Mouse (Mus musculus): Measurements from ENCODE around the gene Olfr97. TPM values are rescaled to one million over a fixed set of nuclear protein-coding genes. Genes with fewer than 3 reads are reported as not detected.
"Not testable (repeated sequence)": the region's sequence is repeated elsewhere in the genome, so short reads cannot be mapped to it uniquely, and the experiment has no call there.

The Olfr97 gene
- total RNA-seq (2014; rRNA removed) (not detected in 2 replicates), polyA plus RNA-seq (2015; fragmentation: Nextera tagmentation; extraction: Ambion mirVana) (not detected in 2 replicates)

DNA sequence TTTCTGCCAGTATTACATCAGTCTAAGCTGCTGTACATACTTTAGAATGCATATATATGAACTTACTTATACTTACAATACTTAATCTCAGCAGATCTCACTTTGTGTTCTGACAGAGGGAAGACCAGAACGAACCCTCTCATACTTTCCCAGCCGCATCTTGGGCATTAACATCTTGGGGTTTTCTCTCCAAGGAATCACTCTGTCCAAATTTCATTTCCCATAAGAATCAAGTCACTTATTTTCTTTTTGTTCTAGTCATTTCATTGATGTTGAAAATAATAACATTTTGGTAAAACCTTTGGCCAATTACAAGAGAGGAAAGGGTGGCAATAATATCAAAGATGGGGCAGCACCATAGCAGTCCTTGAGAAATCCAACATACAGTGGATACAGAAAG is at the start of gene Olfr97:
Gene Olfr97, minus strand, starts transcription at position 101 of the 400 bp plus-strand sequence.
- not testable (repeated sequence) for H3K4me1 ChIP-seq (ENCODE audit: insufficient read depth, low read length); H3K9ac ChIP-seq (replicated peaks; ENCODE audit: low read length, poor library complexity, severe bottlenecking); H3K9me3 ChIP-seq (ENCODE audit: low read length); H3K27me3 ChIP-seq (ENCODE audit: insufficient read depth, low read length); ATAC-seq (ENCODE audit: low FRiP score); H3K4me3 ChIP-seq (ENCODE audit: low read depth, low read length); H3K27ac ChIP-seq (ENCODE audit: low read depth, low read length); H3K36me3 ChIP-seq (ENCODE audit: insufficient read depth, low read length); H3K4me2 ChIP-seq (ENCODE audit: low read depth, low read length, poor library complexity, severe bottlenecking); DNase-seq (ENCODE audit: low spot score)
- WGBS = 86% methylated on average over 2 of the region's 2 CpGs

DNA sequence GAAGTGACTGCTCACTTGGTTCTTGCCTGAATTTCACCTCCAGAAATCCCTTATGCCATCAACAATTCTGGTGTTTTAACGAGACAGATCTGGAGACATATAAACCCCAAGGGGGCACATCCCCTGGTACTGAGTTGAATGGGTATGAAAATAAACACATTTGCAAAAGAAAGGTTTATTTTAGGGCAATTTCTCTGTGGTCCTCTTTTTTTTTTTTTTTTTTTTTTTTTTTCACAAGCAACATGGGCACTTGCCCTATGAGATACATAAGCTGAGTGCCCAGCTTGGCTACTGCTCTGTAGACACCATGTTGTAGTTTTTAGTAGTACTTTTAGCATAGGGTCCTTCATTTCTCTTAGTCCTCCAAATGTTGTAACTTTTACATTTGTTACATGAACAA is 46.2 kb upstream of the Olfr97 start, which contains the start of gene Olfr99:
Gene Olfr99, minus strand, starts transcription at position 101 of the 400 bp plus-strand sequence.
- Histone ChIP-seq H3K27me3 (ENCODE audit: insufficient read depth, low read length) (no peaks in the 10 kb centered on the region), H3K4me3 (ENCODE audit: low read depth, low read length) (no peak within 1 kb of the TSS), H3K4me2 (ENCODE audit: low read depth, low read length, poor library complexity, severe bottlenecking) (no peak within 1 kb of the TSS), H3K9me3 (ENCODE audit: low read length) (no peaks in the 10 kb centered on the region), H3K27ac (ENCODE audit: low read depth, low read length) (no peak within 1 kb of the TSS), H3K9ac (replicated peaks; ENCODE audit: low read length, poor library complexity, severe bottlenecking) (no peak within 1 kb of the TSS), H3K4me1 (ENCODE audit: insufficient read depth, low read length) (no peaks in the 10 kb centered on the region), H3K36me3 (ENCODE audit: insufficient read depth, low read length) (no peaks in the 10 kb centered on the region)
- TF ChIP-seq CTCF (IDR thresholded peaks at IDR 0.05) = no peak
- no peak for DNase-seq (ENCODE audit: low spot score)
- no peak for ATAC-seq (ENCODE audit: low FRiP score)
- 68% methylated on average over 1 of the region's 1 CpGs for WGBS

DNA sequence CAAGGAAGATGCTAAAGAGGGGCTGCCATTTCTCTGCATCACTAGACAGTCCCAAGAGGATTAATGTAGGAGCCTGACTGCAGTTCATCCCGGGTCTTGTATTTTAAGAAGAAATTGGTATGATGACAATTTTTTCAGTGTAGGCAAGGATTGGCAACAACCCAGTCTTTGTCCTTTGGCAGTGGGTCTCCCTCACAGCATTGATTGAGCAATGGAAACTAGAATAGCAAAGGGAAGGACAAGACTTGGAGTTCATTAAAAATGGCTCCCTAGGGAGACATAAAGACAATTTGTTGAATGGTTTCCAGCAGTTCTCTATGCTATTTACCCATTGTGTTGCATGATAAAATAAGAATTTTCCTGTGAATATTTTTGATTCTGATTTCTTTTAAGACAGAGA is 43.2 kb upstream of the Olfr97 start:
- no peak overlapping the region for H3K4me2 ChIP-seq (ENCODE audit: low read depth, low read length, poor library complexity, severe bottlenecking)
- no peak for DNase-seq (ENCODE audit: low spot score)
- 78% methylated on average over 1 of the region's 1 CpGs for WGBS

GRCm38 (mm10) chr17:37276573-37276972 is 39.4 kb upstream of the Olfr97 start:
- Histone ChIP-seq H3K4me2 (ENCODE audit: low read depth, low read length, poor library complexity, severe bottlenecking) (no peak overlapping the region), H3K9ac (replicated peaks; ENCODE audit: low read length, poor library complexity, severe bottlenecking) (no peak overlapping the region), H3K27ac (ENCODE audit: low read depth, low read length) (no peak overlapping the region), H3K36me3 (ENCODE audit: insufficient read depth, low read length) (no peaks in the 10 kb centered on the region), H3K4me1 (ENCODE audit: insufficient read depth, low read length) (no peaks in the 10 kb centered on the region), H3K4me3 (ENCODE audit: low read depth, low read length) (no peak overlapping the region), H3K27me3 (ENCODE audit: insufficient read depth, low read length) (no peaks in the 10 kb centered on the region), H3K9me3 (ENCODE audit: low read length) (no peaks in the 10 kb centered on the region)
- no peak for TF ChIP-seq CTCF (IDR thresholded peaks at IDR 0.05)
- DNase-seq (ENCODE audit: low spot score) = no peak
- no peak for ATAC-seq (ENCODE audit: low FRiP score)

More for the DNA sequence above, 43.2 kb upstream of the Olfr97 start:
- H3K9ac ChIP-seq (replicated peaks; ENCODE audit: low read length, poor library complexity, severe bottlenecking) = no peak overlapping the region
- no peak overlapping the region for H3K27ac ChIP-seq (ENCODE audit: low read depth, low read length)
- ATAC-seq (ENCODE audit: low FRiP score) = no peak
- H3K4me1 ChIP-seq (ENCODE audit: insufficient read depth, low read length) = no peaks in the 10 kb centered on the region
- no peaks in the 10 kb centered on the region for H3K27me3 ChIP-seq (ENCODE audit: insufficient read depth, low read length)
- H3K36me3 ChIP-seq (ENCODE audit: insufficient read depth, low read length) = no peaks in the 10 kb centered on the region
- no peak overlapping the region for H3K4me3 ChIP-seq (ENCODE audit: low read depth, low read length)
- TF ChIP-seq CTCF (IDR thresholded peaks at IDR 0.05) = no peak
- no peaks in the 10 kb centered on the region for H3K9me3 ChIP-seq (ENCODE audit: low read length)

DNA sequence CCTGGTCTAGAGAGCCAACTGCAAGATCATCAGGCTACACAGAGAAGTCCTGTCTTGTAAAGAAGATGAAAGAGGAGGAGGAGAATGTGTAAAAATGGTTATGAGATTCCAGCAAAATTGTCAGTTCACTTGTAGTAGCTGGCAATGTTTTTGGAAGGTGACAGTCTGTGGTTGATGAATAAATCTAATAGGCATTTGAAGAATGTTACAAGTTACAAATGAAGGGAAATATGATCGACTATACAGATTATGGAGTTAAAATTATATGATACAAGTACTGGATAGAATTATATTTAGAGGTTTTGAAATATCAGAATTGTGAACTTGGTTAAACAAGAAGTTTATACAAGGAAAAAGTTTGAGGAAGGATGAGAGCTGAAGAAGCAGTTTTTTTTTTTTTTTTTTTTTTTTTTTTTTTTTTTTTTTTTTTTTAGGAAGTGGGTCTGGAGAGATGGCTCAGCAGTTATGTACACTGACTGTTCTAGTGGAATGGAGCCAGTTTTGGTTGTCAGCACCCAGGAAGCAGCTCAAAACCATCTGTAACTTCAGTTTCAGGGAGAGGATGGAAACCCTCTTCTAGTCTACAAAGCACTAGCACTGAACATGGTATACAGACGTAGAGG is 38.6 kb upstream of the Olfr97 start:
- H3K4me2 ChIP-seq (ENCODE audit: low read depth, low read length, poor library complexity, severe bottlenecking) = no peak overlapping the region
- no peaks in the 10 kb centered on the region for H3K4me1 ChIP-seq (ENCODE audit: insufficient read depth, low read length)
- H3K27me3 ChIP-seq (ENCODE audit: insufficient read depth, low read length) = no peaks in the 10 kb centered on the region
- no peak overlapping the region for H3K4me3 ChIP-seq (ENCODE audit: low read depth, low read length)
- DNase-seq (ENCODE audit: low spot score) (no peak), ATAC-seq (ENCODE audit: low FRiP score) (no peak)
- TF ChIP-seq CTCF (IDR thresholded peaks at IDR 0.05) = no peak
- 86% methylated on average over 2 of the region's 2 CpGs for WGBS
- H3K9ac ChIP-seq (replicated peaks; ENCODE audit: low read length, poor library complexity, severe bottlenecking) = no peak overlapping the region
- no peaks in the 10 kb centered on the region for H3K9me3 ChIP-seq (ENCODE audit: low read length)
- H3K36me3 ChIP-seq (ENCODE audit: insufficient read depth, low read length) = no peaks in the 10 kb centered on the region
- no peak overlapping the region for H3K27ac ChIP-seq (ENCODE audit: low read depth, low read length)

DNA sequence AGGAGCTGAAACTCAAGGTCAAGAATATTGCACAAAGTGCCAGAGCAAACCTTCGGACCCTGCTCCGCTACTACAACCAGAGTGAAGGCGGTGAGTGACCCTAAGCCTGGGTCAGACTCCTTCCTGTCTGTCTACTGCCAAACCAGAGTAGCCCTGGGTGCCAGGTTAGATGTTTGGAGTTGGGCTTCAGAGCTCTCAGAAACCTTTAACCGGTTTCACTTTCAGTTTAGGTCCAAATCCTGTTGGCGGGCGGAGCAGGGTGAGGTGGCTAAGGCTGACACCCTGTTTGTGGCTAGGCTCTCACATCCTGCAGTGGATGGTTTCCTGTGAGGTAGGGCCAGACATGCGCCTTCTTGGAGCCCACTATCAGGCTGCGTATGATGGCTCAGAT is 33.6 kb upstream of the Olfr97 start:
- H3K4me1 ChIP-seq (ENCODE audit: insufficient read depth, low read length) = 0 out of 2 replicates have a peak, but pooled peaks cover 4% of the 10 kb centered on the region
- WGBS = 67% methylated on average over 8 of the region's 8 CpGs
- H3K27ac ChIP-seq (ENCODE audit: low read depth, low read length) = no peak overlapping the region
- H3K9me3 ChIP-seq (ENCODE audit: low read length) = no peaks in the 10 kb centered on the region
- no peak for DNase-seq (ENCODE audit: low spot score)
- peak overlapping the region; percentile 44; the same call in 1 of the 2 replicates for H3K9ac ChIP-seq (replicated peaks; ENCODE audit: low read length, poor library complexity, severe bottlenecking)
- no peaks in the 10 kb centered on the region for H3K36me3 ChIP-seq (ENCODE audit: insufficient read depth, low read length)
- ATAC-seq (ENCODE audit: low FRiP score) = no peak; the same call in 1 of the 2 replicates
- no peak for TF ChIP-seq CTCF (IDR thresholded peaks at IDR 0.05)
- H3K4me3 ChIP-seq (ENCODE audit: low read depth, low read length) = peak overlapping the region; percentile 53
- H3K27me3 ChIP-seq (ENCODE audit: insufficient read depth, low read length) = no peaks in the 10 kb centered on the region
- H3K4me2 ChIP-seq (ENCODE audit: low read depth, low read length, poor library complexity, severe bottlenecking) = peak overlapping the region; percentile 93

Measured in midbrain, postnatal 0 days (tissue).